Mouse (Mus musculus) midbrain, embryonic 16.5 days (tissue): ENCODE results near the gene Sparc. TPM values are rescaled to one million over a fixed set of nuclear protein-coding genes. Genes with fewer than 3 reads are reported as not detected.

Source experiments
- polyA plus RNA-seq: library from polyadenylated mRNA; unstranded; fragments of >200 nt; fragmentation: Nextera tagmentation; extraction: Ambion mirVana; gene quantifications from 2 replicates; pipeline ENCODE4 v1.2.1, GENCODE M21; 2015

Sparc gene
- polyA plus RNA-seq, 1 experiment from 2014 or later, result 452 TPM

Other genes with a start within 250 kb of the Sparc start
- 0.40 and 0.51 TPM in 2 replicates for gene Slc36a2, start 238.1 kb downstream of the Sparc start, polyA plus RNA-seq
- gene Slc36a1, start 218.8 kb downstream of the Sparc start, polyA plus RNA-seq, result 3.5 and 3.7 TPM in 2 replicates
- gene Fat2, start 86.6 kb downstream of the Sparc start, polyA plus RNA-seq, result 0.07 and 0.08 TPM in 2 replicates
- 196 and 215 TPM in 2 replicates for gene Atox1, start 38.1 kb upstream of the Sparc start, polyA plus RNA-seq
- gene G3bp1, start 46.5 kb upstream of the Sparc start, polyA plus RNA-seq, result 92.4 and 103 TPM in 2 replicates
- 0.32 and 0.44 TPM in 2 replicates for gene Glra1, start 185.0 kb upstream of the Sparc start, polyA plus RNA-seq